Mouse (Mus musculus) liver, postnatal 0 days (tissue): ENCODE measurements around the gene Capzb. TPM values are rescaled to one million over a fixed set of nuclear protein-coding genes. Genes with fewer than 3 reads are reported as not detected.
A peak's percentile ranks its signal among the peaks of the same experiment; 100 is the strongest.

Experiments used
- ATAC-seq: fragments of 200-750 bp; cut with Nextera tagmentation; 2 replicates; pipeline ENCODE4 v1.8.0; 2017; ENCODE audit warnings: mild to moderate bottlenecking, moderate library complexity
- DNase-seq: peaks from one replicate; pipeline ENCODE4 v3.0.0-alpha.2; 2016
- H3K27ac ChIP-seq: fragments of 300-500 bp; sonication (generic); 2 replicates; pipeline ENCODE4 v1.5.1; 2014; ENCODE audit warnings: antibody characterized with exemption, moderate library complexity, mild to moderate bottlenecking, low read depth
- H3K27me3 ChIP-seq: fragments of 300-500 bp; sonication (generic); 2 replicates; pipeline ENCODE4 v1.6.1; 2014; ENCODE audit warnings: low read length, control low read depth, mixed read lengths; ENCODE audit not compliant: insufficient read depth
- H3K36me3 ChIP-seq: fragments of 300-500 bp; sonication (generic); replicated peaks from 2 replicates; pipeline ENCODE4 v1.6.1; 2014; ENCODE audit warnings: mild to moderate bottlenecking, control low read depth, low read length, moderate library complexity, mixed read lengths; ENCODE audit not compliant: insufficient read depth
- H3K4me1 ChIP-seq: fragments of 300-500 bp; sonication (generic); 2 replicates; pipeline ENCODE4 v1.6.1; 2014; ENCODE audit warnings: antibody characterized with exemption, mild to moderate bottlenecking, control low read depth; ENCODE audit not compliant: insufficient read depth
- H3K4me2 ChIP-seq: fragments of 300-500 bp; sonication (generic); 2 replicates; pipeline ENCODE4 v1.6.1; 2014; ENCODE audit warnings: low read depth, mild to moderate bottlenecking, low read length, moderate library complexity, mixed read lengths
- H3K4me3 ChIP-seq: fragments of 300-500 bp; sonication (generic); 2 replicates; pipeline ENCODE4 v1.5.1; 2014; ENCODE audit warnings: low read depth, low read length
- H3K9ac ChIP-seq: fragments of 300-500 bp; sonication (generic); replicated peaks from 2 replicates; pipeline ENCODE4 v1.6.1; 2014; ENCODE audit warnings: mild to moderate bottlenecking, moderate library complexity
- H3K9me3 ChIP-seq: fragments of 300-500 bp; sonication (generic); 2 replicates; pipeline ENCODE4 v1.6.1; 2016; ENCODE audit warnings: mild to moderate bottlenecking, control low read depth, low read length, mixed read lengths
- CTCF ChIP-seq: sonication (generic); IDR thresholded peaks from 2 replicates; pipeline ENCODE4 v1.5.1; 2016; ENCODE audit warnings: antibody characterized with exemption, low read depth
- EP300 ChIP-seq: IDR thresholded peaks from 2 replicates; pipeline ENCODE4 v1.6.1; 2016; ENCODE audit warnings: antibody characterized with exemption, low read depth, mild to moderate bottlenecking
- WGBS: fragments of 180-500 bp; shearing (Covaris S2); extraction: QIAGEN DNeasy Blood & Tissue Kit; methylation state at CpG from one replicate; pipeline ENCODE4 v1.1.7; 2014; ENCODE audit not compliant: insufficient replicate concordance; 5-methylcytosine and 5-hydroxymethylcytosine counted together
- polyA plus RNA-seq: library from polyadenylated mRNA; unstranded; fragments of >200 nt; fragmentation: Nextera tagmentation; extraction: Ambion mirVana; gene quantifications from 2 replicates; pipeline ENCODE4 v1.2.1, GENCODE M21; 2015

The Capzb gene
- polyA plus RNA-seq, 1 experiment from 2014 or later = 143 TPM

DNA sequence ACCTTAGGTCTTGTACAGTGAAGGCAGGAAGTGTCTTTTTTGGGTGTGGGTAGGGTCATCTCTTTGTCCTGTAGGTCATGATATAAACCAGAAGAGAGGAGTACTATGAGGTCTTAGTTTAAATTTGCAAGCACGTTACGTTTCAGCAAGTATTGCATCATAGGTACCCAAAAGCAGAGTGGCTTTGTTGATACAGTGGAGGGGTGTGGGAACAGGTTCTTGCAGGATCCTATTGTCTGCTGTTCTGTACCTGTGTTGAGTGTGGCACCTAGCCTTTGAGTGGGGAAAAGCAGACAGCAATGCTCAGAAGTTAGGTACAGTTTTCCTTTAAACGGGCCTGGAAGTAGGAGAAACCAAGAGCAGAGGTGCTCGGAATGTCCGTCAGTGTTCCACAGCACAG lies 36.6 kb downstream of the Capzb start:
- WGBS = 65% methylated on average over 5 of the region's 5 CpGs
- no peak for ATAC-seq

GRCm38 (mm10) chr4:139230376-139231120 lies 37.8 kb downstream of the Capzb start:
- no peak for DNase-seq
- H3K9ac ChIP-seq = no peak overlapping the region
- no peak overlapping the region for H3K4me3 ChIP-seq
- no peak overlapping the region for H3K27ac ChIP-seq
- no peak for TF ChIP-seq EP300
- TF ChIP-seq CTCF = no peak
- H3K27me3 ChIP-seq = no peaks in the 10 kb centered on the region
- H3K36me3 ChIP-seq = peaks cover 22% of the 10 kb centered on the region
- no peaks in the 10 kb centered on the region for H3K9me3 ChIP-seq
- ATAC-seq = no peak
- no peak overlapping the region for H3K4me2 ChIP-seq
- peaks cover 20% of the 10 kb centered on the region for H3K4me1 ChIP-seq
- WGBS = 67% methylated on average over 11 of the region's 11 CpGs

More for the DNA sequence above, 36.6 kb downstream of the Capzb start:
- H3K4me1 ChIP-seq = peaks cover 20% of the 10 kb centered on the region
- TF ChIP-seq EP300 = no peak
- TF ChIP-seq CTCF = no peak
- no peaks in the 10 kb centered on the region for H3K27me3 ChIP-seq
- peaks cover 22% of the 10 kb centered on the region for H3K36me3 ChIP-seq
- H3K9ac ChIP-seq = no peak overlapping the region
- H3K4me2 ChIP-seq = no peak overlapping the region
- H3K9me3 ChIP-seq = no peaks in the 10 kb centered on the region
- no peak for DNase-seq
- no peak overlapping the region for H3K4me3 ChIP-seq
- H3K27ac ChIP-seq = no peak overlapping the region

DNA sequence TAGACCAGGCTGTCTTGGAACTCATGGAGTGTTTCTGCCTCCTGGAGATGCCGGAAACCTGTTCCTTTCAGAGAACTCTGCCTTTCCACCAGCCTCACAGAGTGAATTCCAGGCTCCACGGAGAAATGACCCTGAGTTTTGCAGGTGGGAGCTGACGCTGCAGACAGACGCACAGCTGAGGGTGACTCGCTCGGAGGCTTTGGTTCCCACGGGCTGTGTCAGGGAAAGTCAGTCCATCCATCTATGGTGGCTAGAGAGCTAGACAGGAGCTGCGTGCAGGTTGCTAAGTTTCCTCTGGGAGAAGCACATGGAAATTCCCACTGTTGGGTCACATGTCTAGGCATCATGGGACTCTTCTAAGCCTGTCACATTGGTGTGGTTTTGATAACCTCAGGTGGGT lies 38.5 kb downstream of the Capzb start:
- Histone ChIP-seq H3K27me3 (no peaks in the 10 kb centered on the region), H3K27ac (no peak overlapping the region), H3K4me1 (peaks cover 20% of the 10 kb centered on the region), H3K4me2 (no peak overlapping the region), H3K9me3 (no peaks in the 10 kb centered on the region), H3K4me3 (no peak overlapping the region), H3K9ac (no peak overlapping the region), H3K36me3 (peaks cover 16% of the 10 kb centered on the region)
- DNase-seq (no peak), ATAC-seq (no peak)
- TF ChIP-seq EP300 (no peak), CTCF (no peak)
- 78% methylated on average over 8 of the region's 8 CpGs for WGBS

GRCm38 (mm10) chr4:139232479-139233145 lies 39.9 kb downstream of the Capzb start:
- Histone ChIP-seq H3K9ac (no peak overlapping the region), H3K9me3 (no peaks in the 10 kb centered on the region), H3K4me2 (no peak overlapping the region), H3K4me3 (no peak overlapping the region), H3K4me1 (peaks cover 18% of the 10 kb centered on the region), H3K27ac (0 out of 2 replicates have a peak overlapping the region, but pooled peaks have one; percentile 8), H3K27me3 (no peaks in the 10 kb centered on the region), H3K36me3 (peaks cover 11% of the 10 kb centered on the region; the same call in 1 of the 2 replicates)
- TF ChIP-seq CTCF = peak; percentile 82
- TF ChIP-seq EP300 = no peak
- 67% methylated on average over 6 of the region's 6 CpGs for WGBS
- peak; percentile 22 for ATAC-seq
- peak; percentile 63 for DNase-seq

- Histone ChIP-seq H3K4me3 (no peak overlapping the region), H3K4me1 (peaks cover 18% of the 10 kb centered on the region), H3K9ac (no peak overlapping the region), H3K4me2 (no peak overlapping the region), H3K36me3 (peaks cover 11% of the 10 kb centered on the region; the same call in 1 of the 2 replicates), H3K9me3 (no peaks in the 10 kb centered on the region), H3K27ac (no peak overlapping the region), H3K27me3 (no peaks in the 10 kb centered on the region)
- DNase-seq (no peak), ATAC-seq (peak; percentile 74; the same call in 1 of the 2 replicates)
- 71% methylated on average over 7 of the region's 7 CpGs for WGBS
- TF ChIP-seq EP300 = 0 out of 2 replicates have a peak, but pooled peaks have one; percentile 42
- TF ChIP-seq CTCF = no peak
Observed at GRCm38 (mm10) chr4:139233146-139233495, 40.4 kb downstream of the Capzb start.

DNA sequence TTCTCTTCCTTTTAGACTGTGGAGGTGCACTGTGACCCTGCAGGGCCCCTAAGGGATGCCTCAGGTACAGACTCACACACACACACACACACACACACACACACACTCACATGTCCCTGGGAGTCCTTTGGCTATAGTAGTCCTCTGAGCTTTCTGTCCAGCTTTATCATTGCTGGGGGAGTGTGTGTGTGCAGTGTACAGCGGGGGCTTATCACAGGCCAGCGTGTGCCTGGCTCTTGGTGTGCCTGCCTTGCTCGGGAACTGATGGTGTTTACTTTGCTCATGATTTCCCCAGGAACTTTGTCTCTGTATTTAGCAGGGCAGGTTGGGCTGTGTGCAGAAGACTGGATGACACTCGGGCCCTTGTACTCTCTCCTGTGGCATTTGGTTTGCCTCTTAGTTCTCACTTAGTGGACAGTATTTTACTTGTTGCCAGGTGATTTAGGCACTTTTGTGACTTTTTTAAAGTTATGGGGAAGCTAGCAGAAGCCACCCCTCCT lies 41.1 kb downstream of the Capzb start:
- no peak overlapping the region for H3K4me2 ChIP-seq
- peaks cover 18% of the 10 kb centered on the region for H3K4me1 ChIP-seq
- H3K27me3 ChIP-seq = no peaks in the 10 kb centered on the region
- DNase-seq = no peak
- H3K9ac ChIP-seq = no peak overlapping the region
- ATAC-seq = no peak
- 39% methylated on average over 4 of the region's 4 CpGs for WGBS
- peaks cover 11% of the 10 kb centered on the region for H3K36me3 ChIP-seq
- peak overlapping the region; percentile 34 for H3K27ac ChIP-seq
- H3K9me3 ChIP-seq = no peaks in the 10 kb centered on the region
- TF ChIP-seq CTCF (no peak), EP300 (no peak)
- H3K4me3 ChIP-seq = no peak overlapping the region
